Mouse (Mus musculus) CH12F3 (cell line): ENCODE results near the gene Gfod1.

Experiments used
- in situ Hi-C: fragments of 300-500 bp; cut with MboI; formaldehyde crosslinking; loops from 2 replicates; pipeline ENCODE4 v1.14.3; 2020; ENCODE audit warnings: low sequenced_read_pairs

Gene Gfod1

GRCm38 (mm10) chr13:43300366-43300765 is 3.6 kb downstream of the Gfod1 start:
- in situ Hi-C loops, result no loop called here

DNA sequence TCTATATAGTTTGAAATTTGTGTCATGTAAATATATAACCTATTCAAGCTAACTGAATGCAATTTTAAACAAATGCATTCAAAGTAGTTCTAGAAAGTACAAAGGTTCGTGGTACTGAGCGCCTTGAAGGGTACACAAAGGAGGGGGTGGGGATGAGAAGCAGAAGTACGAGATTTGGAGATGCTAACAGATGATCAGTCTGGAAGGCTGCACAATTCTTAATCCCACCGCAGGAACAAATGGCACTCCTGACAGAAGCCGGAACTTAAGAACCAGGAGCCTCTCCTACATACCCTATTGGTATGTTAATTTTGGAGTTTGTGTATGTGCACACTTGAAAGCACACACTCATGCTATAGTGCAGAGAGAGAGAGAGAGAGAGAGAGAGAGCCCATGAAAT is 4.8 kb downstream of the Gfod1 start:
- in situ Hi-C loops, result no loop called here

DNA sequence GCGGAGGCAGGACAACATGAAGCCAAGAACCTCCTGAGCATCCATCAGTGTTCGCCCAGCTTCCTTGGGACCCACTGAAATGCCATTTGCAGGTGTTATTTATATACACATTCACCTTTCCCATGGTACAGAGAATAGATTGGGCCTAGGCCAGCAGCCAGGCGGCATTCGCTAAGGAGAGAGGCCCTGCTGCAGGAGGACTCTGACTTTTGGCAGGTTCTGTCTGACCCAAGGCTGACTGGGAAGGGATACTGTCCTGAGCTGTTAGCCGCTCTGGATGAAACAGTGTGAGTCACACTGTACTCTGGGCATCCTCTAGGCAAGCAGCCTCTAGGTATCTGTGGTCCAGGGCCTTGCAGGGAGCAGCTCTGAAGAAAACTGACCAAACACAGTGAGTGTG is 6.4 kb downstream of the Gfod1 start:
- in situ Hi-C loops, result no loop called here

DNA sequence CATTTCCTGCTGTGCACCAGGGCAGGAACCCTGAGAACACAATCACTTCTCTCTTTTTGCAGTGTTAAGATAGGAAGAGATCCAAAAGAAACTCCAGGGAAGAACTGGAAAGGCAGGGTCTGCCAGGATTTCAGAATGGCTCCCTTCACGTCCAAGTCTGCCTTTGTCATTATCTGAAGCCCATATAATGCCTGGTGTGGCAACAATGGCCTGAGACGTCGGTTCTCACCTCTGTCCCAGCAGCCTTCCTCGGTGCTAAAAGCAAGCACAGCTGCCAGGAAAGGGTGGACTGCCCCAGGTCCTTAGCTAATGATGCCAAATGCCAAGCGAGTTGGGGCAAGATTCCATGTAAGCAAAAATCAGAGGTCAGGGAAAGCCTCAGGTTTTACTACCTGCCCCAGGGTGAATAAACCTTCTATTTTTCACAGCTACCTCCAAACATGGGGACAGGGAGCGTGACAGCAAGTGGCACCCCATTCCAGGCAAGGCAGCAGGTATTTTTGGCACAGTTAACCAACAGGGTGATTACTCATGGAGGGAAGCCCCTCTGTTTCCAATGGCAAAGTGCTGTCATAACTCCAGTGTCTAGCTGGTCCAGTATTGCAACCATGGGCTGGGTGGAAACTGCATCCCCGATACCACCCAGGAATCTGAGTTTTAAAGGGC is 7.7 kb downstream of the Gfod1 start:
- in situ Hi-C loops, result no loop called here

DNA sequence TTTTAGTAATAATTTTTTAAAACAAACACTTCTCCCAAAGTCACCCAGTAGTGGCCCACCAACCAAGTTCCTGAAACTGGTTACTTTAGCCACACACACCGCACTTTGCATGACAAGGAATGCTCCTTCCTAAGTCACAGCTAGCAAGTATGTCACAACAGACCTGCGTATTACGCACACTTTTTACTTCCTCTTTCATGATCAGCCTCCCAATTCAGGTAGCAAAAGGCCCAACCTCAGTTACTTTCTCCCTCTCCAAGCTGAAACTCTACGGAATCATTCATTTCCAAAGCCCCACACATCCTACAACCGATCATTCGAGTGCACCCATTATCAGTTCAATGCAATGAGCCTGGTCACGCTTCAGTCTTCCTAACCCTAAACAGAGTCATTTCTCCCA is 8.3 kb downstream of the Gfod1 start:
- in situ Hi-C loops, result no loop called here

- in situ Hi-C loops, result no loop called here
Measured at GRCm38 (mm10) chr13:43294957-43295590, 8.9 kb downstream of the Gfod1 start.

GRCm38 (mm10) chr13:43292892-43293291 is 11.1 kb downstream of the Gfod1 start:
- in situ Hi-C loops, result no loop called here

DNA sequence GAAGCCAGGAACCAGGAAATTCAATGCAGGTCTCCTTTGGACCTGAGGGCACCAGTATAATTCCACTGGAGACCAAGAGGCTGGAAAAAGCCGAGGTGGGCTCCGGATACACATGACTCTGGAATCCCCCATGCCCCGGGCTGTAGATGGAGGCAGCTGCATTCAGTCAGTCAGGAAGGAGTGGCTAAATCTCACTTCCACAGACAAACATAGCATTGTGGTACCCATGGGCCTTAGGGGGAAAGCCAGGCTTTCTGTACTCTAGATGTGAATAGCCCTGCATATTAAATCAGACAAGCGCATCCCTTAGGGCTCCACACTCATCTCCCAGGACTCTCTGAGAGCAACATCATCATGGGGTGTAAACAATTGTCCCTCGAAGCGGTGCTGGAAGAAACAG is 14.9 kb downstream of the Gfod1 start:
- in situ Hi-C loops, result no loop called here

DNA sequence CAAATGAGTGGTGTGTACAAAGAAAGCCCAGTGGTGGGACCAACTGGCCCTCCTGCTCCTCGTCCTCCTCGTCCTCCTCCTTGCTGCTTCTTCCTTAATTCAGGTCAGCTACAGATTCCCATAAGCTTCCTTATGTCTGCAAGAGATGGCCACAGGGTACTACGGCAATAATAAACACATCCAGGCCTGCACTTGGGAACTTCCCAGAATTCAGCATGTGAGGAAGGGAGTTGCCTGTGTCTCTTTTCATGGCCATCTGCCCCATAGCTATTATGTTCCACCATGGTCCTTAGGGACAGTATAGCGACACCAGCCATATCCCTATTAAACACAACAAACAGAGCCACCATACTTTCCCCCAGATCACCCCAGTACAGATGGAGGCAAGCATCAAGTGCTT is 15.5 kb downstream of the Gfod1 start:
- in situ Hi-C loops, result no loop called here

DNA sequence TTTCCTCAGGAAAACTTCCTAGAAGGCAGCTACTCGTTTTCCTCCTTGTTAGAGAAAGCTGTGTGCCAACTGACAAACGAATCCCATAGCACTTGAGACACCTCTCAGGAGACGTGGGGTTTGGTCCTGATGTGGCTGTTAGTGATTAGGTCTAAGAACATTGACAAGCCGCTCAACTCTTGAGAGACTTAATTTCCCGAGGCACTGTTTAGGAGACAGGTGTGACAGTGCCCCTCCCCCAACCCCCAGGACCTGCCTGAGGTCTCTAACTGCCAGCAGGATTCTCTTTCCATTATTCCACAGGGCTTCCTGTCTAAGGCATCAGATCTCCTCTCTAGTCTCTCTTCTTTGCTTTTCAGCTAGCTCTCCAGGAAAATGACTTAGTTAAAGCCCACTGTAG is 15.9 kb downstream of the Gfod1 start:
- in situ Hi-C loops, result no loop called here

GRCm38 (mm10) chr13:43286836-43287235 is 17.1 kb downstream of the Gfod1 start:
- in situ Hi-C loops, result no loop called here

- in situ Hi-C loops, result no loop called here
Measured at GRCm38 (mm10) chr13:43284711-43285151, 19.2 kb downstream of the Gfod1 start.

GRCm38 (mm10) chr13:43273906-43274305 is 30.1 kb downstream of the Gfod1 start:
- in situ Hi-C loops, result no loop called here

DNA sequence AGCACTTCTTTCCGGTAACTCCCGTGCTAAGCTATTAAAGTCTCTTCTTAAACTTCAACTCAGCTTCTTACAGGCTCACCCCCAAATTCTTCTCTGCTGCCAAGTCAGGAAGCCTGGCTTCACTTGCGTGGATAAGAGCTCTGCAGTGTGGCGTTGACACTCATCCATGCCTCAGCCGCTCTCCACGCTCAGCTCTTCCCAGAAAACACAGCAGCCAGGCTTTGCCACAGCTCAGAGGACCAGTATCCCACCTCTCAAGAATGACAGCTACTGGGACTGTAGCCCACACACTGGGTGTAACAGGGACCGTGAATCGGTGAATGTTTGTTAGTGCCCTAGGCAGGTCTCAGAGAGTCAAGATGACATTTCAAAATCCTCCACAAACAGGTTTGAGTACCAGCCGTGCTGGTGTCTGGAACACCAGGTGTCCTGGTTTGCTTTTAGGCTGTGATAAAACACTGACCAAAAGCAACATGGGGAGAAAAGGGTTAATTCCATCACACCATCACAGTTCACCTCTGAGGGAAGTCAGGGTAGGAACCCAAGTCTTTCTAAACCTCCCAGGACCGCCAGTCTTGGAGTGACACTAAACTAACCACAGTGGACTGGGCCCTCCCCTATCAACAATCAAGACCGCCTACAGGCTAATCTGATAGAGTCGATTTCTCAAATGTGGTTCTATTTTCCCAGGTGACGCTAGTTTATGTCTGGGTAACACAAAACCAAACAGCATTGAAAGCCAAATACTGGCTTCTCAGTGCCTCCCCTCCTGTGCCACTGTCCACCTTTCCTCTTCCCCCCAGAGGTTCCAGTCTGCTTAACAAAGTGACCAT is 31.5 kb downstream of the Gfod1 start:
- in situ Hi-C loops, result no loop called here

DNA sequence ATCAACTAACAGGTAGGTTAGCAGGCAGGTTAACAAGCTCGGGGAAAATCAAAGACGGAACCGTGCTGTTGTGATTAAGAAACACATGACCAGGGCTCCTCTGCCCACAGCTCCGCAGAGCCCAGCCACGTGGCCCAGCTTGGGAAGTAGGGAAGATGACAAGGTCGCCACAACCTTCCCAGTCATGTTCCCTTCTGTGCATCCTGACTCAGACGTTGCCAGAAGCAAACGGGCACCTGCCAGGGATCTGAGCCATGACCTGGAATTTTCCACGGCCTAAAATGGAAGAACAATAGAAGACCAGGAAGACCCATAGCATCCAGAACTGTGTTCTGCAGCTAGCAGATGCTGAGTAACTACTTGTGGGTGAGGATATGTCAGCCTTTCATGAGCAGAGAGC is 32.5 kb downstream of the Gfod1 start:
- in situ Hi-C loops, result no loop called here

- in situ Hi-C loops, result no loop called here
Measured at GRCm38 (mm10) chr13:43270220-43270597, 33.8 kb downstream of the Gfod1 start.

DNA sequence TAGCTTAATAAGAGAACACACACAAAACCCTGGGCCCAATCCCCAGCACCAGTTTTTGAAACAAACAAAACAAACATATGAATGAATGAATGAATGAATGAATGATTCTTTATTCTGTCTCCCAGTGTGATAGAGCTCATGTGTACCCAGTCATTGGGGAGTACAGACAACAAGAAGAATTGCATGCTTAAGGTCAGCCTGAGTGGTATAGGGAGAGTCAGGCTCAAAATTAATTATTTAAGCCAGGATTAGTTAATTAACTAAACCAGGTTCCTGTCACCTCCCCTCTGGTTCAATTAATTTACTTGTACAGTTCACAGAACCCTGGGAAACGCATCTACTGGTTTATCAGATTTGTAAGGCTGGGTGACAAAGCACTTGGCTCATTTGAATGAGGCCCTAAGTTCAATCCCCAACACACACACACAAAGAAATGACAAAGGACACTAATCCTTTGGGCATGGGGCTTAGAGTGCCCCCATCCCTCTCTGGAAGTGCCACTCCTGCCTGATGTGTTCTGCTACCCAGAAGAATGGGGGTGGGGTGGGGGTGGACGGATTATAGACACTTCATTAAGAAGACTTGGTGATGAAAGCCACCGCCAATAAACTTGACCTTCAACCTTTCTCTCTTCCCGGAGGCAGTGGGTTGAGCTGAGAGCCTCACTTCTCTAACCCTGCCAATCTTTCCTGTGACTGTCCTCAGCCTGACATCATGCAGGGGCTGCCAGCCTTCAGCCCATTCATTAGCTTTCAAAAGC is 34.3 kb downstream of the Gfod1 start:
- in situ Hi-C loops, result no loop called here

GRCm38 (mm10) chr13:43268539-43269327 is 35.2 kb downstream of the Gfod1 start:
- in situ Hi-C loops, result no loop called here

GRCm38 (mm10) chr13:43267902-43268301 is 36.1 kb downstream of the Gfod1 start:
- in situ Hi-C loops, result no loop called here

- in situ Hi-C loops, result no loop called here
Measured at GRCm38 (mm10) chr13:43267216-43267615, 36.8 kb downstream of the Gfod1 start.
